Mouse (Mus musculus): ENCODE results near the gene Coa4. TPM values are rescaled to one million over a fixed set of nuclear protein-coding genes. Genes with fewer than 3 reads are reported as not detected.

Coa4 gene
- polyA plus RNA-seq (2015; fragmentation: Nextera tagmentation; extraction: Ambion mirVana), result 18.4 and 18.6 TPM in 2 replicates

- peak; percentile 97 for DNase-seq (ENCODE audit: low spot score)
Measured at GRCm38 (mm10) chr7:100536804-100537518, at the start of gene Coa4. Coa4 (plus strand) TSS chr7:100537071.

- peak; percentile 55 for DNase-seq (ENCODE audit: low spot score)
Measured at GRCm38 (mm10) chr7:100487301-100487700, 49.6 kb upstream of the Coa4 start.

- no peak for DNase-seq (ENCODE audit: low spot score)
Measured at GRCm38 (mm10) chr7:100488474-100489048, 48.3 kb upstream of the Coa4 start.

GRCm38 (mm10) chr7:100492391-100493116, 44.3 kb upstream of the Coa4 start:
- no peak for DNase-seq (ENCODE audit: low spot score)

GRCm38 (mm10) chr7:100493117-100493483, 43.8 kb upstream of the Coa4 start, which contains the start of gene Ucp2:
Ucp2 (plus strand) TSS chr7:100493337.
- DNase-seq (ENCODE audit: low spot score), result peak; percentile 95

GRCm38 (mm10) chr7:100493484-100494414, 43.1 kb upstream of the Coa4 start:
- peak; percentile 49 for DNase-seq (ENCODE audit: low spot score)

- peak; percentile 43 for DNase-seq (ENCODE audit: low spot score)
Measured at GRCm38 (mm10) chr7:100494415-100494831, 42.4 kb upstream of the Coa4 start.

GRCm38 (mm10) chr7:100495042-100495441, 41.8 kb upstream of the Coa4 start:
- DNase-seq (ENCODE audit: low spot score), result peak; percentile 54

- DNase-seq (ENCODE audit: low spot score), result peak; percentile 96
Measured at GRCm38 (mm10) chr7:100495581-100496251, 41.2 kb upstream of the Coa4 start.

GRCm38 (mm10) chr7:100496371-100496770, 40.5 kb upstream of the Coa4 start:
- DNase-seq (ENCODE audit: low spot score), result no peak

- no peak for DNase-seq (ENCODE audit: low spot score)
Measured at GRCm38 (mm10) chr7:100496791-100497190, 40.1 kb upstream of the Coa4 start.

GRCm38 (mm10) chr7:100497402-100497801, 39.5 kb upstream of the Coa4 start:
- no peak for DNase-seq (ENCODE audit: low spot score)

- DNase-seq (ENCODE audit: low spot score), result no peak
Measured at GRCm38 (mm10) chr7:100497982-100498381, 38.9 kb upstream of the Coa4 start.

- no peak for DNase-seq (ENCODE audit: low spot score)
Measured at GRCm38 (mm10) chr7:100499465-100499864, 37.4 kb upstream of the Coa4 start.

GRCm38 (mm10) chr7:100500276-100500977, 36.4 kb upstream of the Coa4 start:
- DNase-seq (ENCODE audit: low spot score), result no peak

GRCm38 (mm10) chr7:100501027-100501843, 35.6 kb upstream of the Coa4 start:
- DNase-seq (ENCODE audit: low spot score), result no peak

- DNase-seq (ENCODE audit: low spot score), result no peak
Measured at GRCm38 (mm10) chr7:100501844-100502373, 35.0 kb upstream of the Coa4 start.

- DNase-seq (ENCODE audit: low spot score), result no peak
Measured at GRCm38 (mm10) chr7:100502374-100502922, 34.4 kb upstream of the Coa4 start.

Measured in thymus, postnatal 0 days (tissue).